Mouse (Mus musculus): ENCODE results near the gene Il2rb. TPM values are rescaled to one million over a fixed set of nuclear protein-coding genes. Genes with fewer than 3 reads are reported as not detected.

The Il2rb gene
- total RNA-seq, 2 experiments from 2014 or later = 0.08 TPM; not detected in 1

- intact Hi-C loops (cut with DNase I) = no loop called here
- DNase-seq = no peak
These were observed 11.8 kb downstream of the Il2rb start for GRCm38 (mm10) chr15:78483311-78483710.

- intact Hi-C loops (cut with DNase I) = no loop called here
- no peak for DNase-seq
These were observed 12.6 kb downstream of the Il2rb start for GRCm38 (mm10) chr15:78482518-78482917.

- intact Hi-C loops (cut with DNase I) = no loop called here
- DNase-seq = no peak
These were observed 13.5 kb downstream of the Il2rb start for GRCm38 (mm10) chr15:78481448-78482000.

GRCm38 (mm10) chr15:78480991-78481390 lies 14.1 kb downstream of the Il2rb start:
- DNase-seq = no peak
- intact Hi-C loops (cut with DNase I) = no loop called here

GRCm38 (mm10) chr15:78480111-78480510 lies 15.0 kb downstream of the Il2rb start:
- intact Hi-C loops (cut with DNase I) = no loop called here
- DNase-seq = no peak

GRCm38 (mm10) chr15:78479470-78479869 lies 15.6 kb downstream of the Il2rb start:
- DNase-seq = no peak
- intact Hi-C loops (cut with DNase I) = no loop called here

- DNase-seq = no peak
- intact Hi-C loops (cut with DNase I) = no loop called here
These were observed 17.0 kb downstream of the Il2rb start for GRCm38 (mm10) chr15:78478073-78478472.

- intact Hi-C loops (cut with DNase I) = no loop called here
- DNase-seq = no peak
These were observed 18.2 kb downstream of the Il2rb start for GRCm38 (mm10) chr15:78476878-78477277.

- no peak for DNase-seq
- intact Hi-C loops (cut with DNase I) = no loop called here
These were observed 19.5 kb downstream of the Il2rb start for GRCm38 (mm10) chr15:78475604-78476031.

GRCm38 (mm10) chr15:78473442-78473841 lies 21.6 kb downstream of the Il2rb start:
- intact Hi-C loops (cut with DNase I) = no loop called here
- peak; percentile 56 for DNase-seq

GRCm38 (mm10) chr15:78471902-78472301 lies 23.2 kb downstream of the Il2rb start:
- intact Hi-C loops (cut with DNase I) = no loop called here

GRCm38 (mm10) chr15:78470495-78471276 lies 24.4 kb downstream of the Il2rb start:
- no peak for DNase-seq
- intact Hi-C loops (cut with DNase I) = no loop called here

More at GRCm38 (mm10) chr15:78471902-78472301, 23.2 kb downstream of the Il2rb start:
- no peak for DNase-seq

- intact Hi-C loops (cut with DNase I) = no loop called here
These were observed 26.6 kb downstream of the Il2rb start, which contains the start of gene Tmprss6 for GRCm38 (mm10) chr15:78468379-78468937. TSS of gene Tmprss6 (minus strand) at chr15:78468634.

GRCm38 (mm10) chr15:78467570-78467969 lies 27.5 kb downstream of the Il2rb start:
- intact Hi-C loops (cut with DNase I) = no loop called here
- no peak for DNase-seq

More at GRCm38 (mm10) chr15:78468379-78468937, 26.6 kb downstream of the Il2rb start, which contains the start of gene Tmprss6:
- no peak for DNase-seq

GRCm38 (mm10) chr15:78466809-78467208 lies 28.3 kb downstream of the Il2rb start:
- DNase-seq = no peak
- intact Hi-C loops (cut with DNase I) = no loop called here

- DNase-seq = no peak
These were observed 32.1 kb downstream of the Il2rb start for GRCm38 (mm10) chr15:78462981-78463380.

GRCm38 (mm10) chr15:78457193-78457592 lies 37.9 kb downstream of the Il2rb start:
- intact Hi-C loops (cut with DNase I) = no loop called here

More at GRCm38 (mm10) chr15:78462981-78463380, 32.1 kb downstream of the Il2rb start:
- intact Hi-C loops (cut with DNase I) = no loop called here

GRCm38 (mm10) chr15:78456051-78456450 lies 39.0 kb downstream of the Il2rb start:
- peak; percentile 52 for DNase-seq

More at GRCm38 (mm10) chr15:78457193-78457592, 37.9 kb downstream of the Il2rb start:
- no peak for DNase-seq

GRCm38 (mm10) chr15:78455168-78455567 lies 39.9 kb downstream of the Il2rb start:
- no peak for DNase-seq
- intact Hi-C loops (cut with DNase I) = no loop called here

More at GRCm38 (mm10) chr15:78456051-78456450, 39.0 kb downstream of the Il2rb start:
- intact Hi-C loops (cut with DNase I) = no loop called here

- no peak for DNase-seq
- intact Hi-C loops (cut with DNase I) = no loop called here
These were observed 42.1 kb downstream of the Il2rb start for GRCm38 (mm10) chr15:78452929-78453328.

GRCm38 (mm10) chr15:78451201-78451600 lies 43.9 kb downstream of the Il2rb start:
- intact Hi-C loops (cut with DNase I) = no loop called here
- DNase-seq = no peak

- intact Hi-C loops (cut with DNase I) = no loop called here
- DNase-seq = no peak
These were observed 44.7 kb downstream of the Il2rb start for GRCm38 (mm10) chr15:78450419-78450768.

Measured in left cerebral cortex, postnatal 4 days (tissue).